Mouse (Mus musculus) lung, embryonic 16.5 days (tissue): ENCODE measurements around the gene Fry. TPM values are rescaled to one million over a fixed set of nuclear protein-coding genes. Genes with fewer than 3 reads are reported as not detected.

Source experiments
- ATAC-seq: fragments of 200-750 bp; cut with Nextera tagmentation; 2 replicates; pipeline ENCODE4 v1.8.0; 2017; ENCODE audit warnings: low read depth, mild to moderate bottlenecking, moderate library complexity
- H3K27ac ChIP-seq: fragments of 300-500 bp; sonication (generic); 2 replicates; pipeline ENCODE4 v1.5.1; 2014; ENCODE audit warnings: mild to moderate bottlenecking, control low read depth, low read length
- H3K27me3 ChIP-seq: fragments of 300-500 bp; sonication (generic); 2 replicates; pipeline ENCODE4 v1.6.1; 2014; ENCODE audit warnings: low read depth, low read length, mixed read lengths; ENCODE audit not compliant: control insufficient read depth, insufficient read depth
- H3K36me3 ChIP-seq: fragments of 300-500 bp; sonication (generic); 2 replicates; pipeline ENCODE4 v1.6.1; 2014; ENCODE audit warnings: low read length; ENCODE audit not compliant: control insufficient read depth, insufficient read depth
- H3K4me1 ChIP-seq: fragments of 300-500 bp; sonication (generic); replicated peaks from 2 replicates; pipeline ENCODE4 v1.6.1; 2014; ENCODE audit warnings: low read length, mixed read lengths; ENCODE audit not compliant: control insufficient read depth, insufficient read depth
- H3K4me2 ChIP-seq: fragments of 300-500 bp; sonication (generic); 2 replicates; pipeline ENCODE4 v1.6.1; 2014; ENCODE audit warnings: low read depth, low read length, control low read depth
- H3K4me3 ChIP-seq: fragments of 300-500 bp; sonication (generic); 2 replicates; pipeline ENCODE4 v1.5.1; 2014; ENCODE audit warnings: mild to moderate bottlenecking, low read length, control low read depth
- H3K9ac ChIP-seq: fragments of 300-500 bp; sonication (generic); 2 replicates; pipeline ENCODE4 v1.6.1; 2014; ENCODE audit warnings: low read length, control low read depth
- H3K9me3 ChIP-seq: fragments of 300-500 bp; sonication (generic); 2 replicates; pipeline ENCODE4 v1.6.1; 2016; ENCODE audit warnings: low read length; ENCODE audit not compliant: control insufficient read depth
- WGBS: fragments of 180-500 bp; shearing (Covaris S2); extraction: QIAGEN DNeasy Blood & Tissue Kit; methylation state at CpG from one replicate; pipeline ENCODE4 v1.1.7; 2014; 5-methylcytosine and 5-hydroxymethylcytosine counted together
- polyA plus RNA-seq: library from polyadenylated mRNA; unstranded; fragments of >200 nt; fragmentation: Nextera tagmentation; extraction: Ambion mirVana; gene quantifications from 2 replicates; pipeline ENCODE4 v1.2.1, GENCODE M21; 2015

The Fry gene
- polyA plus RNA-seq, 1 experiment from 2014 or later = 8.9 TPM

DNA sequence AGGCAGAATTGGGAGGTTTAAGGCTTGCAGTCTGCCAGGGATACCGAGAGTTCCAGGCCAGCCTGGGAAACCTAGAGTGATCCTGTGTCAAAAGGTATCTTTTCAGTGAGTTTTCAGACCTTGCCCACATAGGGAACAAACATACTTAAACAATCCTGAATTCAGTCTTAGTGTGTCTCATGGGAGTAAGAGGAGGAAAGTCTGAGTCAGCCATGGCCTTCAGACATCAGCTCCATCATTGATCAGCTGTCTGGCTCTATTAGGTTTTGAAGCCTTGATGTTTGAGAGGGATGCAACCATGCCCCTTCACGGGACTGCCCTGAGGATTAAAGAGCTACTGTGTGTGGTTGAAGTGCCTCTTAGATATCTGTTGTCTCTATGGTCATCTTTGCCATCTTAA, 232.7 kb downstream of the Fry start:
- H3K9ac ChIP-seq = no peak overlapping the region
- H3K27ac ChIP-seq = no peak overlapping the region
- no peak for ATAC-seq
- H3K4me1 ChIP-seq = no peaks in the 10 kb centered on the region
- peaks cover 2% of the 10 kb centered on the region; the same call in 1 of the 2 replicates for H3K9me3 ChIP-seq
- H3K4me3 ChIP-seq = no peak overlapping the region
- H3K27me3 ChIP-seq = no peaks in the 10 kb centered on the region
- WGBS = 70% methylated on average over 2 of the region's 2 CpGs
- H3K4me2 ChIP-seq = no peak overlapping the region
- H3K36me3 ChIP-seq = no peaks in the 10 kb centered on the region

GRCm38 (mm10) chr5:150358671-150359070, 240.2 kb downstream of the Fry start:
- no peaks in the 10 kb centered on the region for H3K9me3 ChIP-seq

DNA sequence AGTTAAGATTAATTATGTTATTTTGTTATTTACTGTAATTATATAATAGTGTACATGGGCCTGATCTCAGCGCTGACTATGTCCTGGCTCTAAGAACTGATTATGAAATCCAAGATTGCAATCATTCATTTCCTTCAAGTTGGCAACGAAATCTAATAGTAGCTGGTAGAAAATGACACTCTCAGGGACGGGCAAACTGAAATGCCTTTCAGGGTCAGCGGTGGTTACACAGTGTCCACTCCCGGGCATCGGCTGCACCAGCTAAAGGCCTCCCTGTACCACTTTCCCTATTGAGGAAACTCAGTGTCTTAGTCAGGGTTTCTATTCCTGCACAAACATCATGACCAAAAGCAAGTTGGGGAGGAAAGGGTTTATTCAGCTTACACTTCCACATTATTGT, 243.8 kb downstream of the Fry start:
- ATAC-seq = no peak

More at GRCm38 (mm10) chr5:150358671-150359070, 240.2 kb downstream of the Fry start:
- Histone ChIP-seq H3K9ac (no peak overlapping the region), H3K27me3 (no peaks in the 10 kb centered on the region), H3K27ac (no peak overlapping the region), H3K4me2 (no peak overlapping the region), H3K4me3 (no peak overlapping the region), H3K4me1 (no peaks in the 10 kb centered on the region), H3K36me3 (no peaks in the 10 kb centered on the region)
- 74% methylated on average over 14 of the region's 14 CpGs for WGBS
- ATAC-seq = no peak

DNA sequence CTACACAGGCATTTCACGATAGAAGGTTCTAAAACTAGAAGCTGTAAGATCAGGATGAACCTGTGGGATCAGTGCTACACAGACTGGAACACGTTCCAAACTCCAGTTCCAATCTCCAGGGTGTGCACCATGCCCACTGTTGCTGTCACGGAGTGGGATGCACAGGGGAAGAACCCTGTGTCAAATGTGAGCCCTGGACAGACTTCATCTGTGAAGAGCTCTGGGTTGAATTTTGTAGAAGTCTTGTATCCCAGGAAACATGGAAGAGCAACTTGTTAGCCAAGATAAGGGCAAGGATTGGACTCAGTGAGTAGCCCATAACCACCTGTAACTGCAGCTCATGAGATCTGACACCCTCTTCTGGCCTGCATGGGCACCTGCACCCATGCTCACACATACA, 246.2 kb downstream of the Fry start:
- no peak overlapping the region for H3K4me3 ChIP-seq
- H3K36me3 ChIP-seq = no peaks in the 10 kb centered on the region
- H3K9ac ChIP-seq = no peak overlapping the region
- WGBS = 78% methylated on average over 3 of the region's 3 CpGs
- no peak overlapping the region for H3K4me2 ChIP-seq
- H3K27ac ChIP-seq = no peak overlapping the region
- H3K4me1 ChIP-seq = no peaks in the 10 kb centered on the region
- no peak for ATAC-seq
- H3K27me3 ChIP-seq = no peaks in the 10 kb centered on the region
- H3K9me3 ChIP-seq = peaks cover 3% of the 10 kb centered on the region; the same call in 1 of the 2 replicates

More for the DNA sequence above, 243.8 kb downstream of the Fry start:
- 82% methylated on average over 6 of the region's 6 CpGs for WGBS
- H3K4me3 ChIP-seq = no peak overlapping the region
- no peaks in the 10 kb centered on the region for H3K36me3 ChIP-seq
- H3K27ac ChIP-seq = no peak overlapping the region
- H3K9ac ChIP-seq = no peak overlapping the region
- peaks cover 3% of the 10 kb centered on the region; the same call in 1 of the 2 replicates for H3K9me3 ChIP-seq
- no peaks in the 10 kb centered on the region for H3K27me3 ChIP-seq
- no peaks in the 10 kb centered on the region for H3K4me1 ChIP-seq
- H3K4me2 ChIP-seq = no peak overlapping the region

DNA sequence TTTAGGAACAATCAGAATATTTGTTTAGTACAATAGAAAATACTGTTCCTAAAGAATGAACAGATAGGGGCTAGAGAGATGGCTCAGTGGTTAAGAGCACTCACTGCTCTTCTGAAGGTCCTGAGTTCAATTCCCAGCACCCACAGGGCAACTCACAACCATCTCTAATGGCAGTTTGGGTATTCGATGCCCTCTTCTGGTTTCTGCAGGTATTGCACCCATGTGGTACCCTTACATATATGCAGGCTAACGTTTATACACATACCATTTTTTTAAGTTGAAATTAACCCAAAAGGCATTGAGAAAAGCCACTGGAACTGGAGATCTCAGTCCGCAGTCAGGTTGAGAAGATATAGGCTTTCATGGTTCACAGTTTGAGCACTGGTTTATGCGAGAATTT, 248.6 kb downstream of the Fry start:
- no peaks in the 10 kb centered on the region for H3K4me1 ChIP-seq
- H3K9ac ChIP-seq = no peak overlapping the region
- H3K9me3 ChIP-seq = peaks cover 3% of the 10 kb centered on the region; the same call in 1 of the 2 replicates
- H3K27me3 ChIP-seq = no peaks in the 10 kb centered on the region
- 85% methylated on average over 4 of the region's 4 CpGs for WGBS
- H3K36me3 ChIP-seq = no peaks in the 10 kb centered on the region
- H3K27ac ChIP-seq = no peak overlapping the region
- no peak overlapping the region for H3K4me2 ChIP-seq
- no peak overlapping the region for H3K4me3 ChIP-seq
- no peak for ATAC-seq

GRCm38 (mm10) chr5:150370291-150370690, 251.8 kb downstream of the Fry start:
- Histone ChIP-seq H3K9ac (no peak overlapping the region), H3K27me3 (no peaks in the 10 kb centered on the region), H3K27ac (no peak overlapping the region), H3K4me3 (no peak overlapping the region), H3K36me3 (no peaks in the 10 kb centered on the region), H3K4me2 (no peak overlapping the region), H3K4me1 (no peaks in the 10 kb centered on the region), H3K9me3 (peaks cover 3% of the 10 kb centered on the region; the same call in 1 of the 2 replicates)
- no peak for ATAC-seq
- 45% methylated on average over 6 of the region's 6 CpGs for WGBS

GRCm38 (mm10) chr5:150370895-150371294, 252.4 kb downstream of the Fry start:
- Histone ChIP-seq H3K4me1 (no peaks in the 10 kb centered on the region), H3K27ac (no peak overlapping the region), H3K4me3 (no peak overlapping the region), H3K27me3 (no peaks in the 10 kb centered on the region), H3K9me3 (peaks cover 3% of the 10 kb centered on the region; the same call in 1 of the 2 replicates), H3K36me3 (no peaks in the 10 kb centered on the region), H3K9ac (no peak overlapping the region), H3K4me2 (no peak overlapping the region)
- no peak for ATAC-seq

GRCm38 (mm10) chr5:150372956-150373355, 254.5 kb downstream of the Fry start:
- Histone ChIP-seq H3K4me3 (no peak overlapping the region), H3K9ac (no peak overlapping the region), H3K27ac (no peak overlapping the region), H3K4me1 (no peaks in the 10 kb centered on the region), H3K9me3 (no peaks in the 10 kb centered on the region), H3K4me2 (no peak overlapping the region), H3K27me3 (no peaks in the 10 kb centered on the region), H3K36me3 (no peaks in the 10 kb centered on the region)
- ATAC-seq = no peak
- 80% methylated on average over 3 of the region's 3 CpGs for WGBS

DNA sequence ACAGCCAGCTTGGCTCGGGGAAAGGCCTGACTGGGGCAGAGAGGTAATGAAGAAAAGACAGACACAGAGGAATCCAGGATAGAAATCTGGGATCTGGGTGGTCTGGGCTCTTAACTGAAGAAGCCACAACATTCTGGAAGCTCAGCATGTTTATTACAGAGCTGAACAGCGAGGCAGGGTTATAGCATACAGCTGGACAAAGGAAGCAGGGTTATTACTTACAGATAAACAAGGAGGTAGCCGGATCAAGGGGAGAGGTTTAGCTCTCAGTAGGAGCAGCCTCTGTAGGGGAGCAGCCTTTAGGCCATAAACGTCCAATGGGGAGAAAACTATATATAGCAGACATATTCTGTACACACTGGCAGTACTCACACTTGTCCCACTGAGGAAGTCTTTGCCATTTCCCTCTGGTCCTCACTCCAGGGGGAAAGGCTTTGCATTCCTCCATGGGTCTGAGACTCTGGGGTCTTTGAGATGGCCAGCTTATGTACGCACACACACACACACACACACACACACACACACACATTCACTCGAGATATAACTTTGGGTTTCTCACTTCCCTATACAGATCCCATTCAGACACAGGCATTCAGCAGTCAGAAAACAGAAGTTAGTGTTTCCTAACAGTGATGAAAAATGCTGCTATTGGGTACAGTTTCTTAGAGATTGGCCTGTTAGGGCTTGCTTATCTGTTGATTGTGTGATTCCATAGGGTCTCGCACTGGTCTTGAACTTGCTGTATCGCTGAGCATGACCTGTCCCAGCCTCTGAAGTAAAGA, 256.5 kb downstream of the Fry start:
- Histone ChIP-seq H3K4me3 (no peak overlapping the region), H3K4me2 (no peak overlapping the region), H3K27ac (no peak overlapping the region), H3K27me3 (no peaks in the 10 kb centered on the region), H3K9ac (no peak overlapping the region), H3K4me1 (no peaks in the 10 kb centered on the region), H3K9me3 (no peaks in the 10 kb centered on the region), H3K36me3 (no peaks in the 10 kb centered on the region)
- 67% methylated on average over 8 of the region's 8 CpGs for WGBS
- no peak for ATAC-seq
